Mouse (Mus musculus): ENCODE data around the gene Ndel1.
"Not testable (repeated sequence)": the region's sequence is repeated elsewhere in the genome, so short reads cannot be mapped to it uniquely, and the experiment has no call there.

The Ndel1 gene

DNA sequence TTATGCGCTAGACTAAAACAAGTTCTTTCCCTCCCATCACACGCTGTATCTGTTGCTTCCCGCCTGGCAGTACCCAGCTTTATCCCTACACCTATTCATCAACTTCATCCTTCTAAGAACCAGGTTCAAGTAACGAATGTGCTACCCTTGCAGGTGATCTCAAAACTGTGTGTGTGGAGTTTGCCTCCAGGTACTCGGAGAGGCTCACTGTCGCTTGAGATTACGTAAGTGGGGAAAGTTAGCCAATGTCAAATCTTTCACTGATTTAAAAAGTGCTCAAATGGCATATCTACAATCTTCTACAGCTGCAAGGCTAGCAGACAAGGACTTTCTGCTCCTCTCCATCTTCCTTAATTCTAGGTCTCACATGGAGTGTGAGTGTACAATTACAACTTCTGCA, 20.8 kb downstream of the Ndel1 start:
- DNase-seq, result no peak

DNA sequence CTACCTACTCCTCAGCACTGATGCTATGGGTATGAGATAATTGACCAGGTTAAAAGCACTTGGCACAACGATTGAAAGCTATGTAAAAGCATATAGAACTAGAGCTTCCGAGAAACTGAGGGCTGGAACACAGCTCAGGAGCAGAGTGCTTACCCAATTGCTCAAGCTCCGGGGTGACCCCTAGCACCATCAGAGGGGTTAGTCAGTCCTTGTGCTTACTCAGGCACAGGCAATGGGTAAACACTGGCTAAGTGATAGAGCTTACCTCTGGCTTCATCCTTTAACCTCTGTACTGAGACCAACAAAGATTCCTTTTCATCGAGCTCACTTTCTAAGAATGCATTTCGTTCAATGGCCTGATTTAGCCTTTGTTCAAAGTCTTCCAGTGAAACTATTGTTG, 32.1 kb downstream of the Ndel1 start:
- no peak for DNase-seq

DNA sequence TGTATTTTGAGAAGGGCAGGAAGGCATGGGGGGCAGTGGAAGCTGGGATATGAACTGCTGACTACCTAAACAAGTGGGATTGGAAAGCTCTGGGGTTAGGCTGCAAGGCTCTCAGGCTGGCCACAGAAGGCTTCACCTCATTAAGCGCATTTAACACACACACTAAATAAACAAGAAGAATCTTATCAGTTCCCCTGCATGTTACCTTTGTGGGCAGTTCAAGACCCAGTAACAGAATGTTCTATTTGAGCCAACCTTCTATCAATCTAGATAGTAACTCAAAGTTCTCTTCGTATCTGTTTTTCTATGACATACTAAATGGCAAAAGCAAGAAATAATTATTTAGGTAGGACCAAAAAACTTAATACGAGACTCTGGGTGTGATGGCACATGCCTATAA, 36.6 kb downstream of the Ndel1 start:
- DNase-seq, result no peak

DNA sequence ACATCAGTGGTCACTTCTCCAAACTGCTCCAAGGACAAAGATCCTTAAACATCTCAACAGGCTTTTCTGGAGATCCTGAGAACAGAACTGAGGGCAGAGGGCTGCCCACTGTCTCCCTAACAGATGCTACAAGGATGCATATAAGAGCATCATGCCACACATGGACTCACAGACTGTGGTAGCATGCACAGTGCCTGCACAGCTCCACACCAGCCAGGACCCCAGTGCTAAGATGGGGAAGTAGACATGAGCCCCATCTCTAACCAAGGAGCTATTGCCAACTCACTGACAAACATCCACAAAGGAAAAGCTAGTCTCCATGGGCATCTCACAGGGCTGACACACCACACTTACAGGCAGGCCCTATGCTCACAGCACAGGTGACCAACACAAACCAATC, 38.1 kb downstream of the Ndel1 start:
- no peak for DNase-seq

DNA sequence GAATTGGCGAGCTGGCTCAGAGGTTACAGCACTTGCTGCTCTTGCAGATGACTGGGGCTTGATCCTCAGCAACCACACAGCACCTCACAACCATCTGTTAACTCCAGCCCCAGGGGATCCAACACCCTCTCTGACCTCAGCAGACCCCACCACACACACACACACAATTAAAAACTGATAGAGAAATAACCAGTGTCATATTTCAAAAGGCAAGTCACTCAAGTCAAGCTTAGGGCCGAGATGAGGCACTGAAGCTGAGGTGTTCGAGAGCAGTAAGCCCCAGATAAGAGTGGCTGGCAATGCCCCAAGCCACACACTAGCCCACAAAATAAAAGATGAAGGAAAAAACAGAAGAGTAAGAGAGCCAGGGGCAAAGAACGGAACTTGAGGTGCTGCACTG, 38.9 kb downstream of the Ndel1 start:
- DNase-seq, result no peak

DNA sequence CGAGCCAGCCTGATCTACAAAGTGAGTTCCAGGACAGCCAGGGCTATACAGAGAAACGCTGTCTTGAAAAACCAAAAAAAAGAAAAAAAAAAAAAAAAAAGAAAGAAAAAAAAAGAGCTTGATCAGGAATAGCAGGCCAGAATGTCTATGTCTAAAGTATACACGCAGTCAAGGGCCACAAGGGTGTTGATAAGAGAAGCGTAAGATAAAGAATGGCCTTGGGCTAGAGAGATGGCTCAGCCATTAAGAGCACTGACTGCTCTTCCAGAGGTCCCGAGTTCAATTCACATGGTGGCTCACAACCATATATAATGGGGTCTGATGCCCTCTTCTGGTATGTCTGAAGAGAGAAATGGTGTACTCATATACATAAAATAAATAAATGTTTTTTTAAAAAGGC, 40.1 kb downstream of the Ndel1 start:
- DNase-seq, result not testable (repeated sequence)

DNA sequence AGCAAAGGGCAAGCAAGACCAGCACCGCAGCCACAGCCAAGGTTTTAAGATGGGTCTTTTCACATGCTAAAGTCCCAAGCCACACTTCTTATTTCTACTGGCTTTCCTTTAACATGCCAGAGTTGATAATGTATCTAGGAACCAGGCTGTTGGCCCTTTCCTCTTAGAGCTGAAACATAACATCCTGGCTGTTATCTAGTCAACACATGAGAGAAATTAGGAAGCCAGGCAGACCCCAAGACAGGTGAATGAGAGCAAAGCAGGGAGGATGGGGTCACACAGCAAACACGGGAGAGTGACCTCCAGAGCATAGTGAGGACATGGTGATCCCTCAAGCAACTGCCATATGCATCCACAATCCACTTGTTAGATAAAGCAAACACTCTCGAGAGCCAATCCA, 44.9 kb downstream of the Ndel1 start:
- no peak for DNase-seq

DNA sequence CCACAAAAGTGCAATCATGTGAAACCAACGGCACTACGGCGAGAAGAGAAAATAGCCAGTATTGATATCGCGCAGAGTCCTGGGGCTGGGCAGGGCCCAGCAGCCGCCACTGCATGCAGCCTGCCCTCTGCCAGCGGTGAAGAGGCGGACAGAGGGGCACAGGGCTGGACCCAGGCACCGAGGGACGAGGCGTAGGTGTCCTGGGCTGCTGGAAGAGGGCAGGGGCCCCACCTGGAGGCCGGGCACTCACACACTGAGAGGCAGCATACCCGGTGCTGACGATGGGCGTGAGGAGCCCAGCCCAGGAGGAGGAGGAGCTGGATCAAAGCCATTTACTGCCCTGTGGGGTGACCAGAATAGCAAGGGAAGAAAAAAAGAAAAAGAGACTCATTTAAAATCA, 49.3 kb downstream of the Ndel1 start:
- no peak for DNase-seq

DNA sequence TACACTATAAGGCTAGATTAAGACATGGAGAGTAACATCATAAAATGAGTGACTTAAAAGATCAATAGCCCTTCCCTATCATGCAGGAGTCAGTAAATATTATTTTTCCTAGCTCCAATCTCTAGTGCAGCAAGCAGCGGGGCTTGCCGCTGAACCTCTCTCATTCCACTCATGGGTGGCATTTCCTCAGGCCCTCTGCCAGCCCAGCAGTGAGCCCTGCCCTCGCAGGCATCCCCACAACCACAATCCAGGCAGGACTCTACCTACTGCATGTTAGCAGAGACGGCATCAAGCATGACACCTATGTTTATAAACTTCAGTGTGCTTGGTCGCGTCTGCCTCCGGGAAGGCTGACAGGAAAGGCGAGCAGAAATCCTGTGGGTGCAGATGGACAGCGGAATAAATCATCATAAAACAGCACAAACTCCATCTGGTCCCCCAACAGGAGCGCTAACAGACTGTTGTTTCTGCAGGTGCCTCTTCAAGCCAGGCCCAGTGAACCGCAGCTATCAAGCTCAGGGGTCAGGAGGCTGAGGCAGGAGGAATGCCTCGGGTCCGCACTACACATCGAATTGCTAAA, 52.3 kb downstream of the Ndel1 start:
- DNase-seq, result no peak

DNA sequence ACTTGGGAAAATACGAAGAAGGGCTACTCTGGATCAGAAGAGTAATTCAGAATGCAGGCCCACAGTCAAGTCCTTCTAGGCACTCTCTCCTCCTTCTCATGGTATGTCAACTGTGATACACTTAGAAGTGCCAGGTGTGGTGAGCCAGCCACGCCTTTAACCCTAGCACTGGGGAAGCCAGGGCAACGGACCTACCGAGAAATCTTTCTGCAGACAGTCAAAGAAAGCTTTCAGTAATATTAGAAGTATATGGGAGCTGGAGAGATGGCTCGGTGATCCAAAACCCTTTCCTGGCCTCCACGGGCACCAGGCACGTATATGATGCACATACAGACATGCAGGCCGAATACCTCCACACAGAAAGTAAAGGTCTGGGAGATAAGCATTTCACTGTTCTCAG, 53.2 kb downstream of the Ndel1 start:
- DNase-seq, result no peak

DNA sequence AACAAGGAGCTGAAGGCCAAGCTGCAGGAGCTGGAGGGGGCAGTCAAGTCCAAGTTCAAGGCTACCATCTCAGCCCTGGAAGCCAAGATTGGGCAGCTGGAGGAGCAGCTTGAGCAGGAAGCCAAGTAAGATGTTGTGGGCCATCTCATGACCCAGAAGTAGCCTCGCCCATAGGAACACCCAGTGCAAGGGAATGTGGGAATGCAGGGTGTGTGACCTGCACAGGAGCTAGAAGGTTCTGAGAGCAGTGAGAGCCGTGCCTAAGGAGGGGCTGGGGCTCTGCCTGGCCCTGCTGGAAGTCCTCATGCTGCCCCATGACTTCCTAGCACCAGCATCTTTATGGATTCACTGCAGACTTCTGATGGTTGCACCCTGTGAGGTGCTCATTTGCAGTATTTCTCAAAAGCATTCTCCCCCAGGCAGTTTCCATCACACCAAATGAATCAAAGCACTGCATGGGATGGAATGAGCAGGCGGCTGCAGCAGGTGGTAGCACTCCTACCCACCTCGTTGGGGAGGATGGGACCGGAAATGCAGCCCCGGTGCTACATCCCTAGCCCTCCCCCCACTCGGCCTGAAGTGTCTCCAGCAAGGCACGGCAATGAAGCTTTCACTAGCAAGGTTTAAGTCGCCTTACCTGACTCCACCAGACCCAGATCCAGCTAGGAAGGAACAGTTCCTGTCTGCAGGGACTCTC, 59.6 kb downstream of the Ndel1 start:
- DNase-seq, result no peak

DNA sequence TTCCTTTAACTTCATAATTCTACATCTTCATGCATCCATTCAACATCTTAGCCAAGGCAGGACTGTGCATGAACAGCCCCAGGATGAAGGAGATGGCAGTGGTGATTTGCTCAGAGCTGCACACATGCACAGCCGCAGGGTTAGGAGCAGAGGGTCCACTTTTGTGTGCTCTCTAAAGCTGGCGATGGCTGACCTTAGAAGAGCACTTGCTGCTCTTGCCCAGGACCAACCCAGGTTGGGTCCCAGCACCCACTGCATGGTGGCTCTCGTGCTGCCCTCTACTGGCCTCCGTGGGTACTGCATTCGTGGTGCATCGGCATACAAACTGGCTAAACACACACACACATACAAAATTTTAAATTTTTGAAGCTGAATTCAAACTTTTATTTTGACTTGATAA, 63.9 kb downstream of the Ndel1 start:
- no peak for DNase-seq

DNA sequence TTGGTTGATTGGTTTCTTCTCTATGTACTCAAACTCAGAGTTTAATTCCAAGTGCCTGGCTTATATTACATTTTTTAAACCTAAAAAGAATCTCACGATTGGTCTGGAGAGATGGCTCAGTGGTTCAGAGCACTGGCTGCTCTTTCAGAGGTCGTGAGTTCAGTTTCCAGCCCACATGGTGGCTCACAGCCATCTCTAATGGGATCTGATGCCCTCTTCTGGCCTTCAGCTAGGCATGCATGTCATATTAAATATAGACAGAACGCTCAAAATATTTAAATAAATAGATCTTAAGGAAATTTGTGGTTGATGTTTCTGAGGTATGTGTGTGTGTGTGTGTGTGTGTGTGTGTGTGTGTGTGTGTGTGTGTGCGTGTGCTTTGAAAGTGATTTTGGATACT, 66.5 kb downstream of the Ndel1 start:
- no peak for DNase-seq

DNA sequence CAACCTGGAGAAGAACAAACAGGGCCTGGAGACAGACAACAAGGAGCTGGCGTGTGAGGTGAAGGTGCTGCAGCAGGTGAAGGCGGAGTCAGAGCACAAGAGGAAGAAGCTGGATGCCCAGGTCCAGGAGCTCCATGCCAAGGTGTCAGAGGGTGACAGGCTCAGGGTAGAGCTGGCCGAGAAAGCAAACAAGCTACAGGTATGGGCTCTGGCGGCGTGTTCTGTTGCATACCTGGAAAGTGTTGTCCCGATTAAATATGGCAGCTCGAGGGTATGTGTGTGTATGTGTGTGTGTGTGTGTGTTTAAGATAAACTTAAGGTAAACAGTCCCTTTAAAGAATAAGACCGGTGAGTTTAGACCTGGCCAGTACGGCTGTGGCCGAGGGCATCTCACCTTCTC, 73.4 kb downstream of the Ndel1 start:
- no peak for DNase-seq

DNA sequence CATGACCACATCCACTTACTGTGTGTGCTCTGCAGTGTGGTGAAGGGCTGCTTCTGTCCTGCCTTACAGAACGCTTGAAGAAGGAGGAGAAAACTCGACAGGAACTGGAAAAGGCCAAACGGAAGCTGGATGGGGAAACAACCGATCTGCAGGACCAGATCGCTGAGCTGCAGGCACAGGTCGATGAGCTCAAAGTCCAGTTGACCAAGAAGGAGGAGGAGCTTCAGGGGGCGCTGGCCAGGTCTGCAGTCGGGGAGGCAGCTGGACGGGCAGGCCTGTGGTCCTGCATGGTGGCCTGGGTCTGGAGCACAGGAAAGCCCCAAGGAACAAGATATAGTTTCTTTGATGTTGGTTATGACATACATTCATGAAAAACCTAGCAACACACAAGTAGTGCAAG, 79.9 kb downstream of the Ndel1 start:
- no peak for DNase-seq

DNA sequence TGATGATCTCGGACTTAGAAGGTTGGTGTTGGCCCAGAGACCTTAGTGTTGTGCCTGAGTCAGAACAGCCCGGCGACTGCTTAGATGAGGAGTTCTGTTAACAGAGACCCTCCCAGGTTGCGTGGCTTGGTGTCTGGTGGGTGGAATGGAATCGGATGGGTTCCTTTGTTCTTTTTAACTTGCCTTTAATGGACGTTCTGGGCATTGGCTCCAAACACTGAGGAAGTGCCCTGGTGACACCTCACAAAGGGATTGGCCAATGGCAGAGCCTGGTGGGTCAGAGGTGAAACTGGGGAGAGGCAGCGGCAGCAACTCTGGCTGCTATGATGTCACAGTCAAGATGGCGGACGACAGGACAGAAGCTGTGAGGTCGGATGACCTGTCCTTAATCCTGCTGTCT, 80.9 kb downstream of the Ndel1 start:
- DNase-seq, result no peak

DNA sequence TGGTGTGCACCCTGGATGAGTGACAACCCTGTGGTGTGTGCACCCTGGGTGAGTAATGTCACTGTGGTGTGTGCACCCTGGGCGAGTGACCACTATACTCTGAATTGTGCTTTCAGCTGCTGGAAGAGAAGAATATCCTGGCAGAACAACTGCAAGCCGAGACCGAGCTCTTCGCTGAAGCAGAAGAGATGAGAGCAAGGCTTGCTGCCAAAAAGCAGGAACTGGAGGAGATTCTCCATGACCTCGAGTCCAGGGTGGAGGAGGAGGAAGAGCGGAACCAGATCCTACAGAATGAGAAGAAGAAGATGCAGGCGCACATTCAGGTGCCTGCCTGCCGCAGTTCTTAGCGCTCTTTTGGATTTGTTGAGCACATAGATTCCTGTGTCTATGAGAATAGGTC, 84.4 kb downstream of the Ndel1 start:
- no peak for DNase-seq

DNA sequence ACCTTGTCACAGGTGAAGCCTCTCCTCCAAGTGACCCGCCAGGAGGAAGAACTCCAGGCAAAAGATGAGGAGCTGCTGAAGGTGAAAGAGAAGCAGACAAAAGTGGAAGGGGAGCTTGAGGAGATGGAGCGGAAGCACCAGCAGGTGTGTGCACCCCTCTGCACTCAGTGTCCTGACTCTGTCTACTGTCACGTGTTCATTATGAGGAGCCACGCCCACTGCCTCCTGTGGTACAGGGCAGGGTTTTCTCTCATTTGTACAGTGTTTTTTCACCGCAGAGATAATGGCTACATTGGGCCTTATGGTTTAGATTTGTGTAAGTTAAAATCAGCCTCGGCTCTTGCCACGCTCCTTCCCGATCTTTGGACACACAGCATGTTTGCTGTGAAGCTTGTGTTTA, 85.8 kb downstream of the Ndel1 start:
- no peak for DNase-seq

DNA sequence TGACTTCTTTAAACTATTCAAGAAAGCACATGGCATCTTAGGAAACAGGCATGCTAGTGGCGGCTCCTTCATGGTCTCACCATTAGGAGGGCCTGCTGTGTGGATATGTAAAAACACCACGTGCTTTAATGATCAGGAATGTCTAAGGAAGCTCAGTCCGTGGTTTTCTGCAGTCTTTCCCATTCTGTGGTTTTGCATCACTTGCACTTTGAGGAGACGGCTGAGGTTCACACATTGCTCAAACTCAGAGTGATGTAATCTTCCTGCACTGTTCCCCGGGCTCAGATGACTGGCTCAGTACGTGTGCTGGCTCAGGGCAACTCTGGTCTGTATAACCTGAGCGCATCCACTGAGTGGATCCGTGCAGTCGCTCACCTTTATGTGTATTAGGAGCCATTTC, 89.3 kb downstream of the Ndel1 start:
- no peak for DNase-seq

DNA sequence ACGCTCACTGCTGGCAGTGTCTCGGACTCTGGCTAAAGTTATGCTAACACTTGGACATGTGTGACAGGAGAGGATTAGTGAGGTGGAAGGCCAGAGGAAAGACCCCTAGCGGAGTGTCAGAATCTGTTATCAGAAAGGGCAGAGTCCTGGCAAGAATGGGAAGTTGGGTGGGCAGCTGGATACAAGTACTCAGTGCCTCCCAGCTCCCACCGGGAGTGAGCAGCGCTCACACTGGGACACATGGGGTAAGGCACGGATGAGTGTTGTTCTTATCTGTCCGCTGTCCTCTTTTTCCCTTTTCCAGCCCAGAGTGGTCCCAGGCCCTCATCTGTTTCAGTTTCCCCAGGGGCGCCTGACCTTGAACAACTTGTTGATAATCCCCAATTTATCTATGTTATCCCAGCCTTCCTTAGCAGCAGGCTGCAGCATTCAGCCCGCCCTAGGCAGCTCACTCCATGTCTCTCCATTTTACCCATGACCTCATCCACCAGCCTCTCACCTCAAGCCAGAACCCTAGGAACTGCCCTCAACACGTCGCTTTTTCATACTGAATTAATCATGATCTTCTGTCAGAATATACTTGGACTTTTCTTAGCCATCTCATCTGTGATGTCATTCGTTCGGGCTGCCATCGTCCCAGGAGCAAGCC, 91.1 kb downstream of the Ndel1 start:
- DNase-seq, result no peak

DNA sequence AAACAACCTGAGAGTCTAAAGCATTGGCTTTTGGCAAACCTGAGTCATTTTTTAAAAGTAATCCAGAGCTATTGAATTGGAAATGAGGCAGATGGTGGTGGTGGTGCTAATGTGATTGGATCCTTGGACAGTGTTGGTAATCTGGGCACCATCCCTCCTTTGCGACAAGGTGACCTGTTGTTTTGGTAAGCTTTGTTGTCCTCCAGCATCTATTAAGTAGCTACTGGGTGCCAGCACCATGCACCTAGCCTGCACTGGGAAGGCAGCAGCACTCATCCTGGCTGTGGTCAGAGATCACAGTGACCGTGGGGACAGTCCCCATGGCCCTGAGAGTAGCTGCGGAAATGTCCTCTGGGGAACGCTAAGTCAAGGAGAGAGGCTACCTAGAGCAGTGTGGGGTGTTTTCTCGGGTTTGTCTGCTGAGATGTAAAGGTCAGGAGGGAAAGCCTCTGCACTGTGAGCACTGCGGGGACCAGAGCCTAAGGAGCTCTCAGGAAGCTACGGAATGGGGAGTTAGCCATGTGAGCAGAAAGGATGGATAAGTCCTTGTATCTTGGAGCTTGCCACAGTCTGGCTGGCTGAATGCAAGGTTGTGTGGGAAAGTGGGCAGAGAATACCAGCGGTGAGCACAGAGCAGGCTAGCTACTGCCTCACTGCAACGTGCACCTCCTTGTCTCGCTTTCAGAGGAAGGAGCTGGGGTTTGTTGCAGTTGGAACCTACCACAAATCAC, 91.8 kb downstream of the Ndel1 start:
- DNase-seq, result no peak

DNA sequence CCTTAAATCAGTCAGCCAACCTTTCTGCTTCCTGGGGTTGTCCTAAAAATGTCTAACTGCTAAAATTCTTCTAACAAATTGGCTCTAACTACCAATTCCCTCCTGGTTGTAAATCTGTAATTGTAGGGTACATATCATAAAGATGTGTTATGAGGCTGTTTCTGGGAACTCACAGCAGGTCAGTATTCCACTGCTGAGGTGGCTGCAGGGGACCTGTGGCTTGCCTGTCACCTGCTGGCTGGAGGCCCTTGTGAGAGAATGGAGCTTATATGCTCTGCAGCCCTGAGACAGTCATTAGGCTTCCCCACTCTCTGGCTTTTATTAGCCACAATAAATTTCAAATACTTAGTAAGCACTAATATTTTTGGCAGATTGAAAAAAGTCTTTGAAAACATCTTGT, 92.8 kb downstream of the Ndel1 start:
- DNase-seq, result no peak

DNA sequence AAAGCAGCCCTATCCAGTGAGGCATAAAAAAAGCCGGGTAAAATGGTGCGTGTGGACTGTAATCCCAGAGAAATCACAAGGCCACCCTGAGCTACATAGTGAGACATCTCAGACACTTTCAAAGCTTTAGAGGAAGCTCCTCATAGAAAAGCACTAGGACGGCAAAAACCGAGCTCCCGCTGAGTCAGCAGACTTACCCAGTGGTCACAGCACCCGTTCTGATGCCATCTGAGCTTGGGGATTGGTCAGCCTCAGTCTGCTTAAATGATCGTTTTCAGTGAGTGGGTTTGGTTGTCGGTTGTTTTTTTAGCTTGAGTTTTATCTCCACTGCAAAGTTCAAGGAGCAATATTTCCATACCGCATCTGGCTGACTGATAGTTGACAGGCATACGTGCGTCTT, 93.7 kb downstream of the Ndel1 start:
- no peak for DNase-seq

DNA sequence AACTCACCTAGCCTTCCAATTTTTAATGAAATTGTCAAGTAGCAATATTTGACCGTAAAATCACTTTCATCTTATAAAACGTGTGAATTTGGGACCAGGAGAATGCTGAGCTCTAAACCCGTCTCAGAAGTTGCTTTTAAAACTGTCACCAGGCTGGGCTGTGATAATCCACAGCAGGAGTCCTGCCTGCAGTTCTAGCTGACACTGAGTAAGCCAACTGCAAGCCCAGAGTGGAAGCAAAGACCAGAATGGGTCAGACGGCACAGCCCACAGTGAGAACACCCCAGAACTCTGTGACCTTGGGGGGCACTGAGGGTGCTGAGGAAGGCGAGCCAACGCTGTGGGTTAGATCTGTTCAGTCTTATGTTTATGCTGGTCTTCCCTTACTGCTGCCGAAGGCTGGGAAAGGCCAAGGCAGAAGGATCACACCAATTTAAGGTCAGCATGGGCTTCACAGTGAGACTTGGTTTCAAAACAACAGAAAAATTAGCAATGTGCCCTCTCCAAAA, 95.5 kb downstream of the Ndel1 start:
- DNase-seq, result no peak

Data from layer of hippocampus, adult 9-11 months (tissue).